Mouse (Mus musculus) myocyte (in vitro differentiated cells): ENCODE results near the gene Wdtc1. TPM values are rescaled to one million over a fixed set of nuclear protein-coding genes. Genes with fewer than 3 reads are reported as not detected.

Experiments
- H3K27me3 ChIP-seq: one replicate; pipeline ENCODE4 v1.6.1; 2011; ENCODE audit not compliant: control insufficient read depth, insufficient read depth, insufficient read length
- H3K36me3 ChIP-seq: one replicate; pipeline ENCODE4 v1.6.1; 2011; ENCODE audit not compliant: control insufficient read depth, insufficient read depth
- H3K4me2 ChIP-seq: one replicate; pipeline ENCODE4 v1.6.1; 2011; ENCODE audit warnings: low read depth, control low read depth
- H3K4me3 ChIP-seq: one replicate; pipeline ENCODE4 v1.5.1; 2011; ENCODE audit warnings: mild to moderate bottlenecking, control low read depth, moderate library complexity
- H3K79me2 ChIP-seq: one replicate; pipeline ENCODE4 v1.6.1; 2011; ENCODE audit not compliant: control insufficient read depth, insufficient read depth
- H3ac ChIP-seq: one replicate; pipeline ENCODE4 v1.6.1; 2011; ENCODE audit not compliant: control insufficient read depth, insufficient read length
- CEBPB ChIP-seq: IDR thresholded peaks from 2 replicates; pipeline ENCODE4 v1.6.1; 2011; ENCODE audit warnings: mild to moderate bottlenecking, moderate library complexity; ENCODE audit not compliant: poor library complexity, insufficient read depth, severe bottlenecking
- E2F4 ChIP-seq: IDR thresholded peaks from one replicate; pipeline ENCODE4 v1.6.1; 2011; ENCODE audit warnings: mild to moderate bottlenecking, control low read depth, moderate library complexity; ENCODE audit not compliant: insufficient read depth
- MAX ChIP-seq: IDR thresholded peaks from one replicate; pipeline ENCODE4 v1.6.1; 2011; ENCODE audit warnings: low read depth, mild to moderate bottlenecking, control low read depth
- MYOD1 ChIP-seq, 3 experiments: IDR thresholded peaks; one replicate each; pipeline ENCODE4 v1.6.1; 2011; ENCODE audit warnings: control low read depth in 2 of 3, low read depth in 2 of 3, mild to moderate bottlenecking in 2 of 3, moderate library complexity in 1 of 3; ENCODE audit not compliant: insufficient read length in 2 of 3, control insufficient read depth in 1 of 3
- MYOG ChIP-seq, 3 experiments: IDR thresholded peaks; one replicate each; pipeline ENCODE4 v1.6.1; 2011; ENCODE audit warnings: control low read depth in 2 of 3, low read depth in 2 of 3, mild to moderate bottlenecking in 2 of 3; ENCODE audit not compliant: insufficient read length in 2 of 3, control insufficient read depth in 1 of 3, insufficient read depth in 1 of 3
- POLR2A ChIP-seq: IDR thresholded peaks from one replicate; pipeline ENCODE4 v1.6.1; 2011; ENCODE audit warnings: low read depth, mild to moderate bottlenecking, control low read depth, moderate library complexity; ENCODE audit not compliant: insufficient read length
- POLR2AphosphoS2 ChIP-seq: IDR thresholded peaks from one replicate; pipeline ENCODE4 v1.6.1; 2011; ENCODE audit warnings: low read depth, control low read depth; ENCODE audit not compliant: insufficient read length
- REST ChIP-seq: IDR thresholded peaks from one replicate; pipeline ENCODE4 v1.6.1; 2011; ENCODE audit warnings: mild to moderate bottlenecking, control low read depth, moderate library complexity; ENCODE audit not compliant: insufficient read depth, insufficient read length
- SRF ChIP-seq: IDR thresholded peaks from one replicate; pipeline ENCODE4 v1.6.1; 2011; ENCODE audit warnings: low read depth; ENCODE audit not compliant: control insufficient read depth, insufficient read length
- TCF12 ChIP-seq: IDR thresholded peaks from one replicate; pipeline ENCODE4 v1.6.1; 2011; ENCODE audit warnings: mild to moderate bottlenecking, control low read depth; ENCODE audit not compliant: poor library complexity, insufficient read depth, severe bottlenecking
- TCF3 ChIP-seq: IDR thresholded peaks from one replicate; pipeline ENCODE4 v1.6.1; 2011; ENCODE audit warnings: low read depth, control low read depth; ENCODE audit not compliant: insufficient read length
- USF1 ChIP-seq: IDR thresholded peaks from one replicate; pipeline ENCODE4 v1.6.1; 2011; ENCODE audit warnings: low read depth, mild to moderate bottlenecking, control low read depth, moderate library complexity
- polyA plus RNA-seq: library from polyadenylated mRNA; unstranded; fragments of >200 nt; fragmentation: generic; extraction: Trizol; gene quantifications from one replicate; pipeline ENCODE4 v1.2.1, GENCODE M21; 2012; ENCODE audit warnings: missing spikeins

Gene Wdtc1
- polyA plus RNA-seq, 1 experiment = 53.1 TPM

DNA sequence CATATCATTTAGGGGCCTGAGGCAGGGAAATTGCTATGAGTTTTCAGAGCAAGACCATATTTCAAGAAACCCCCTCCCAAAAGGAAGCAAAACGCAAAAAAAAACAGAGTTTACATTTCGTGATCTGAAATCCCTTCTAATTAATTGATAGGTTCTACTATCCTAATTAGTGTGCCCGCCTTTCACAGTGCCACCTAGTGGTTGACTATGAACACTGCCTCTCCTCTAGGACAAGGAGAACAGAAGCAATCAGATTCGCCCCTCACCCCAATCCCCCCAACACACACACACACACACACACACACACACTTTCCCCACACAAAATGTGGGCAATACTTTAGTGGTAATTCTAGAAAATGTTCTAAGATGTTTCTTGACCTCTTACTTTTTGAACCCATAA, 9.2 kb downstream of the Wdtc1 start:
- Histone ChIP-seq H3K36me3 (no peaks in the 10 kb centered on the region), H3ac (no peak overlapping the region), H3K4me2 (no peak overlapping the region), H3K27me3 (no peaks in the 10 kb centered on the region), H3K4me3 (no peak overlapping the region), H3K79me2 (no peaks in the 10 kb centered on the region)
- TF ChIP-seq TCF12 (no peak), MAX (no peak), POLR2A (no peak), MYOG (IDR thresholded peaks at IDR 0.05; ENCODE audit: control insufficient read depth in 1 of 3, insufficient read depth in 1 of 3, insufficient read length in 2 of 3, low read depth in 2 of 3) (no peak), USF1 (no peak), REST (no peak), CEBPB (no peak), E2F4 (no peak), SRF (no peak), MYOD1 (IDR thresholded peaks at IDR 0.05; ENCODE audit: control insufficient read depth in 1 of 3, insufficient read length in 2 of 3, low read depth in 2 of 3) (no peak), TCF3 (no peak), POLR2AphosphoS2 (no peak)

DNA sequence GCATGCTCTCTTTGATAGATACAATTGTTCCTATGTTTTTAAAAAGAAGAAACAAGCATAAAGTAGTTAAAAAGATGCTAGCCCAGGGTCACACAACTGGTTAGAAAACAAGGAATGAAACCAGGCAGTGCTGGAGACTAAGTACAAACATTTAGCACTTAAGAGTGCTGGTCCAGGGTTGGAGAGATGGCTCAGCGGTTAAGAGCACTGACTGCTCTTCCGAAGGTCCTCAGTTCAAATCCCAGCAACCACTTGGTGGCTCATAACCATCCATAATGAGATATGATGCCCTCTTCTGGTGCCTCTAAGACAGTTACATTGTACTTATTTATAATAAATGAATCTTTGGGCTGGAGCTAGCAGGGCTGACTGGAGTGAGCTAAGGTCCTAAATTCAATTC, 13.1 kb downstream of the Wdtc1 start:
- Histone ChIP-seq H3ac (no peak overlapping the region), H3K79me2 (peaks cover 5% of the 10 kb centered on the region), H3K4me3 (no peak overlapping the region), H3K36me3 (no peaks in the 10 kb centered on the region), H3K4me2 (no peak overlapping the region), H3K27me3 (no peaks in the 10 kb centered on the region)
- no peak for TF ChIP-seq MAX
- TF ChIP-seq TCF3 = no peak
- TF ChIP-seq REST = no peak
- TF ChIP-seq TCF12 = no peak
- TF ChIP-seq POLR2AphosphoS2 = no peak
- no peak for TF ChIP-seq POLR2A
- no peak for TF ChIP-seq USF1
- no peak for TF ChIP-seq SRF
- no peak for TF ChIP-seq MYOG (IDR thresholded peaks at IDR 0.05; ENCODE audit: control insufficient read depth in 1 of 3, insufficient read depth in 1 of 3, insufficient read length in 2 of 3, low read depth in 2 of 3)
- TF ChIP-seq E2F4 = no peak
- TF ChIP-seq MYOD1 (IDR thresholded peaks at IDR 0.05; ENCODE audit: control insufficient read depth in 1 of 3, insufficient read length in 2 of 3, low read depth in 2 of 3) = no peak
- no peak for TF ChIP-seq CEBPB

DNA sequence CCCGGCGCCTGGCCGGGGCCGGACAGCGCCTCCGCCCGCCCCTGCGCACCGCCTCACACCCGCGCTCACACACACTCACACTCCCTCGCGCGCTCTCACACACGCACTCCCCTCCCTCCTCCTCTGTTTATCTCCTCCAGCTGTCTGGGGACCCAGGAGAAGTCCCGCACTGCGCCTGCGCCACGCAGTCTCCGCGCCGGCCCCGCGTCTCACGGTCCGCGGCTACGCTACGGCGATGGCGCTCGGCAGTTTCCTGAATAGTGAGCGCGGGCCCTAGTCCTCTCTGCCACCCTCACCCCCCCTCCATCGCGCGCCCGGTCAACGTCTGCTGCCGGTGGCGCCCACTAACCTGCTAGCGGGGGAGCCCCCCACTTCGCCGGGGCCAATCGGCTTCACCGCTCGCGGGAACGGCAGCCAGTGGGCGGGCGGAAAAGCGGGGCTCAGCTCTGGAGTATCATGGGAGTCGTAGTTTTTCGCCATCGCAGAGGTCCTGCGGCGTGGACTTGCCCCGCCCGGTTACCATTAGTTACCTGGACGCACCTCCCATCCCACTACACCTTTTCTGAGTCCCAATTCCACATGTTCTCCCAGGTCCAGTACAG, 14.0 kb downstream of the Wdtc1 start:
- Histone ChIP-seq H3K4me2 (peak overlapping the region; percentile 42), H3K79me2 (peaks cover 5% of the 10 kb centered on the region), H3K4me3 (peak overlapping the region; percentile 49), H3K36me3 (no peaks in the 10 kb centered on the region), H3ac (peak overlapping the region; percentile 40), H3K27me3 (no peaks in the 10 kb centered on the region)
- peak; percentile 76 for TF ChIP-seq POLR2A
- no peak for TF ChIP-seq USF1
- TF ChIP-seq MYOG (IDR thresholded peaks at IDR 0.05; ENCODE audit: control insufficient read depth in 1 of 3, insufficient read depth in 1 of 3, insufficient read length in 2 of 3, low read depth in 2 of 3) = peak; percentile 43 to 85 (median 54)
- TF ChIP-seq POLR2AphosphoS2 = peak; percentile 79
- peak in 2 of 3 experiments; percentile 16 to 62 for TF ChIP-seq MYOD1 (IDR thresholded peaks at IDR 0.05; ENCODE audit: control insufficient read depth in 1 of 3, insufficient read length in 2 of 3, low read depth in 2 of 3)

DNA sequence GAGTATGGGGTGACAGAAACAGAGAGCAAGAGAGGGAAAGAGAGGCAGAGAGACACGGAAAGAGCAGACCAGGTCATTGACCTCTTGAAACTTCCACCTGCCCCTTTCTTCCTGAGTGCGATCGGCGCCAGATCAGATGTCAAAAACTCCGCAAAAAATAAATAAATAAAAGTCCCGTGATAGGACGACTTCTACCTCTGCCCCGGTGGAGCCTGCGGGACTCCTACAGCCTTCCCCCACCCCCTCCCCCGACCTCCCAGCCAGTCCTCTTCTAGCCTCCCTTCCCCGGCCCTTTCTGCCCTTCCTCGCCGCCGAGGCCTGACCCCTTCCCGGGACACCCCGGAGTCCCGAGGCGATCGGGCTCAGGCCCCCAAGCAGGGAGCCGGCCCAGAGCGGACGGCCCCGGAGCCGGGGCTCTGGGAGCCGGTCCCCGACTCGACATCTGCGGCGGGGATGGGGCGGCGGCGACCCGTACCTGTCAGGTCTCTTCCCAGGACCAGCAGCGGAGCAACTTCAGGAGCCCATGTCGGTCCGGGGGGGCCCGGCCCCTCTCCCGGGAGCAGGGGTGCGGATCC, 14.7 kb downstream of the Wdtc1 start:
- H3ac ChIP-seq = peak overlapping the region; percentile 40
- TF ChIP-seq POLR2AphosphoS2 = no peak
- no peak for TF ChIP-seq MYOG (IDR thresholded peaks at IDR 0.05; ENCODE audit: control insufficient read depth in 1 of 3, insufficient read depth in 1 of 3, insufficient read length in 2 of 3, low read depth in 2 of 3)
- TF ChIP-seq TCF12 = no peak
- no peak for TF ChIP-seq CEBPB
- TF ChIP-seq TCF3 = no peak
- TF ChIP-seq SRF = no peak
- TF ChIP-seq REST = no peak
- TF ChIP-seq MAX = no peak
- no peak for TF ChIP-seq USF1
- no peak for TF ChIP-seq MYOD1 (IDR thresholded peaks at IDR 0.05; ENCODE audit: control insufficient read depth in 1 of 3, insufficient read length in 2 of 3, low read depth in 2 of 3)
- no peak for TF ChIP-seq E2F4
- no peak for TF ChIP-seq POLR2A
- no peaks in the 10 kb centered on the region for H3K27me3 ChIP-seq
- peaks cover 5% of the 10 kb centered on the region for H3K79me2 ChIP-seq
- H3K4me3 ChIP-seq = peak overlapping the region; percentile 49
- H3K4me2 ChIP-seq = peak overlapping the region; percentile 62
- no peaks in the 10 kb centered on the region for H3K36me3 ChIP-seq
